Mouse (Mus musculus) urinary bladder, postnatal 36 days (tissue): Measurements from ENCODE around the gene Arhgap18.
A peak's percentile ranks its signal among the peaks of the same experiment; 100 is the strongest.

ENCODE experiments used
- DNase-seq, 2 experiments: peaks; one replicate each; pipeline ENCODE4 v3.0.0; 2022; ENCODE audit warnings: low spot score in 2 of 2, mixed read lengths in 1 of 2

Gene Arhgap18

GRCm38 (mm10) chr10:26752929-26753567, at the start of gene Arhgap18:
Gene Arhgap18, plus strand, starts transcription at chr10:26753421.
- no peak for DNase-seq

GRCm38 (mm10) chr10:26710458-26711011, 42.7 kb upstream of the Arhgap18 start:
- DNase-seq: no peak

GRCm38 (mm10) chr10:26711068-26711467, 42.2 kb upstream of the Arhgap18 start:
- DNase-seq: peak; percentile 6 to 12

- DNase-seq: no peak
These were observed 39.2 kb upstream of the Arhgap18 start for GRCm38 (mm10) chr10:26713986-26714385.

GRCm38 (mm10) chr10:26724704-26725103, 28.5 kb upstream of the Arhgap18 start:
- no peak for DNase-seq

- DNase-seq: no peak
These were observed 28.0 kb upstream of the Arhgap18 start for GRCm38 (mm10) chr10:26725255-26725654.

- no peak for DNase-seq
These were observed 2.4 kb upstream of the Arhgap18 start for GRCm38 (mm10) chr10:26750827-26751226.

- peak; percentile 31 to 57 for DNase-seq
These were observed 925 bp upstream of the Arhgap18 start for GRCm38 (mm10) chr10:26752064-26752928.

- DNase-seq: no peak
These were observed 785 bp downstream of the Arhgap18 start for GRCm38 (mm10) chr10:26754006-26754405.

GRCm38 (mm10) chr10:26757231-26757630, 4.0 kb downstream of the Arhgap18 start:
- DNase-seq: no peak

GRCm38 (mm10) chr10:26759469-26759868, 6.2 kb downstream of the Arhgap18 start:
- no peak for DNase-seq

- no peak for DNase-seq
These were observed 7.9 kb downstream of the Arhgap18 start for GRCm38 (mm10) chr10:26761103-26761502.

GRCm38 (mm10) chr10:26761991-26762903, 9.0 kb downstream of the Arhgap18 start:
- no peak for DNase-seq

GRCm38 (mm10) chr10:26767196-26767595, 14.0 kb downstream of the Arhgap18 start:
- DNase-seq: no peak

GRCm38 (mm10) chr10:26768943-26769342, 15.7 kb downstream of the Arhgap18 start:
- DNase-seq: no peak

GRCm38 (mm10) chr10:26770035-26770434, 16.8 kb downstream of the Arhgap18 start:
- no peak for DNase-seq

- peak; percentile 69 to 88 for DNase-seq
These were observed 18.9 kb downstream of the Arhgap18 start for GRCm38 (mm10) chr10:26771938-26772623.

- peak; percentile 53 to 69 for DNase-seq
These were observed 19.7 kb downstream of the Arhgap18 start for GRCm38 (mm10) chr10:26772624-26773540.

GRCm38 (mm10) chr10:26773541-26773940, 20.3 kb downstream of the Arhgap18 start:
- DNase-seq: no peak

GRCm38 (mm10) chr10:26774266-26774665, 21.0 kb downstream of the Arhgap18 start:
- DNase-seq: no peak
